Mouse (Mus musculus): ENCODE measurements at regions not wholly inside any gene's neighbourhood (a gene's known extent, or its start where the extent isn't known, plus 50 kb on each side); places are given as distances from the start of the nearest gene placed in this dataset.

- H3K27me3 ChIP-seq (ENCODE audit: control insufficient read depth, insufficient read depth, low read length) = no peaks in the 10 kb centered on the region
- H3K9ac ChIP-seq (ENCODE audit: low read length) = no peak overlapping the region
- WGBS = 42% methylated on average over 2 of the region's 2 CpGs
- no peak overlapping the region for H3K4me2 ChIP-seq (replicated peaks; ENCODE audit: low read depth)
- peak; percentile 42 for TF ChIP-seq CTCF (IDR thresholded peaks at IDR 0.05; ENCODE audit: low read depth)
- no peak for TF ChIP-seq EP300 (optimal IDR thresholded peaks at IDR 0.05)
- no peaks in the 10 kb centered on the region for H3K9me3 ChIP-seq (ENCODE audit: control insufficient read depth, low read length)
- no peaks in the 10 kb centered on the region for H3K4me1 ChIP-seq (replicated peaks; ENCODE audit: control insufficient read depth, insufficient read depth)
- DNase-seq (ENCODE audit: low spot score) (no peak), ATAC-seq (ENCODE audit: low FRiP score, low TSS enrichment) (no peak)
- no peaks in the 10 kb centered on the region for H3K36me3 ChIP-seq (ENCODE audit: control insufficient read depth, insufficient read depth, low read length)
- H3K27ac ChIP-seq (replicated peaks) = no peak overlapping the region
- no peak overlapping the region for H3K4me3 ChIP-seq (ENCODE audit: low read depth, low read length)
Observed at GRCm38 (mm10) chr4:37445268-37445667, 493.7 kb upstream of the Lingo2 start.

GRCm38 (mm10) chr4:37412755-37413154 lies 461.2 kb upstream of the Lingo2 start:
- Histone ChIP-seq H3K27me3 (ENCODE audit: control insufficient read depth, insufficient read depth, low read length) (no peaks in the 10 kb centered on the region), H3K4me3 (ENCODE audit: low read depth, low read length) (no peak overlapping the region), H3K27ac (replicated peaks) (no peak overlapping the region), H3K9me3 (ENCODE audit: control insufficient read depth, low read length) (no peaks in the 10 kb centered on the region), H3K9ac (ENCODE audit: low read length) (no peak overlapping the region), H3K4me1 (replicated peaks; ENCODE audit: control insufficient read depth, insufficient read depth) (no peaks in the 10 kb centered on the region), H3K36me3 (ENCODE audit: control insufficient read depth, insufficient read depth, low read length) (no peaks in the 10 kb centered on the region), H3K4me2 (replicated peaks; ENCODE audit: low read depth) (no peak overlapping the region)
- ATAC-seq (ENCODE audit: low FRiP score, low TSS enrichment) (no peak), DNase-seq (ENCODE audit: low spot score) (no peak)
- TF ChIP-seq EP300 (optimal IDR thresholded peaks at IDR 0.05) (no peak), CTCF (IDR thresholded peaks at IDR 0.05; ENCODE audit: low read depth) (no peak)
- WGBS = 36% methylated on average over 2 of the region's 2 CpGs

GRCm38 (mm10) chr4:37388118-37388517 lies 436.6 kb upstream of the Lingo2 start:
- H3K9ac ChIP-seq (ENCODE audit: low read length) = no peak overlapping the region
- H3K27me3 ChIP-seq (ENCODE audit: control insufficient read depth, insufficient read depth, low read length) = no peaks in the 10 kb centered on the region
- ATAC-seq (ENCODE audit: low FRiP score, low TSS enrichment) (no peak), DNase-seq (ENCODE audit: low spot score) (no peak)
- no peaks in the 10 kb centered on the region for H3K9me3 ChIP-seq (ENCODE audit: control insufficient read depth, low read length)
- TF ChIP-seq EP300 (optimal IDR thresholded peaks at IDR 0.05) (no peak), CTCF (IDR thresholded peaks at IDR 0.05; ENCODE audit: low read depth) (no peak)
- H3K4me1 ChIP-seq (replicated peaks; ENCODE audit: control insufficient read depth, insufficient read depth) = no peaks in the 10 kb centered on the region
- H3K36me3 ChIP-seq (ENCODE audit: control insufficient read depth, insufficient read depth, low read length) = no peaks in the 10 kb centered on the region
- no peak overlapping the region for H3K27ac ChIP-seq (replicated peaks)
- H3K4me3 ChIP-seq (ENCODE audit: low read depth, low read length) = no peak overlapping the region
- H3K4me2 ChIP-seq (replicated peaks; ENCODE audit: low read depth) = no peak overlapping the region

- Histone ChIP-seq H3K27ac (replicated peaks) (no peak overlapping the region), H3K27me3 (ENCODE audit: control insufficient read depth, insufficient read depth, low read length) (no peaks in the 10 kb centered on the region), H3K4me1 (replicated peaks; ENCODE audit: control insufficient read depth, insufficient read depth) (no peaks in the 10 kb centered on the region), H3K4me3 (ENCODE audit: low read depth, low read length) (no peak overlapping the region), H3K9ac (ENCODE audit: low read length) (no peak overlapping the region), H3K36me3 (ENCODE audit: control insufficient read depth, insufficient read depth, low read length) (no peaks in the 10 kb centered on the region), H3K9me3 (ENCODE audit: control insufficient read depth, low read length) (no peaks in the 10 kb centered on the region), H3K4me2 (replicated peaks; ENCODE audit: low read depth) (no peak overlapping the region)
- TF ChIP-seq EP300 (optimal IDR thresholded peaks at IDR 0.05) (no peak), CTCF (IDR thresholded peaks at IDR 0.05; ENCODE audit: low read depth) (no peak)
- ATAC-seq (ENCODE audit: low FRiP score, low TSS enrichment) (no peak), DNase-seq (ENCODE audit: low spot score) (no peak)
- whole genome bisulfite sequencing = 21% methylated on average over 1 of the region's 1 CpGs
Observed at GRCm38 (mm10) chr4:37386882-37387281, 435.3 kb upstream of the Lingo2 start.

GRCm38 (mm10) chr4:37364209-37364608 lies 412.7 kb upstream of the Lingo2 start:
- no peaks in the 10 kb centered on the region for H3K36me3 ChIP-seq (ENCODE audit: control insufficient read depth, insufficient read depth, low read length)
- H3K4me2 ChIP-seq (replicated peaks; ENCODE audit: low read depth) = no peak overlapping the region
- ATAC-seq (ENCODE audit: low FRiP score, low TSS enrichment) (no peak), DNase-seq (ENCODE audit: low spot score) (no peak)
- 58% methylated on average over 3 of the region's 3 CpGs for WGBS
- H3K4me1 ChIP-seq (replicated peaks; ENCODE audit: control insufficient read depth, insufficient read depth) = no peaks in the 10 kb centered on the region
- no peaks in the 10 kb centered on the region for H3K9me3 ChIP-seq (ENCODE audit: control insufficient read depth, low read length)
- H3K9ac ChIP-seq (ENCODE audit: low read length) = no peak overlapping the region
- H3K4me3 ChIP-seq (ENCODE audit: low read depth, low read length) = no peak overlapping the region
- H3K27ac ChIP-seq (replicated peaks) = no peak overlapping the region
- no peak for TF ChIP-seq EP300 (optimal IDR thresholded peaks at IDR 0.05)
- TF ChIP-seq CTCF (IDR thresholded peaks at IDR 0.05; ENCODE audit: low read depth) = no peak
- H3K27me3 ChIP-seq (ENCODE audit: control insufficient read depth, insufficient read depth, low read length) = no peaks in the 10 kb centered on the region

- Histone ChIP-seq H3K27ac (replicated peaks) (no peak overlapping the region), H3K36me3 (ENCODE audit: control insufficient read depth, insufficient read depth, low read length) (no peaks in the 10 kb centered on the region), H3K27me3 (ENCODE audit: control insufficient read depth, insufficient read depth, low read length) (no peaks in the 10 kb centered on the region), H3K9me3 (ENCODE audit: control insufficient read depth, low read length) (no peaks in the 10 kb centered on the region), H3K4me2 (replicated peaks; ENCODE audit: low read depth) (no peak overlapping the region), H3K4me3 (ENCODE audit: low read depth, low read length) (no peak overlapping the region), H3K4me1 (replicated peaks; ENCODE audit: control insufficient read depth, insufficient read depth) (no peaks in the 10 kb centered on the region), H3K9ac (ENCODE audit: low read length) (no peak overlapping the region)
- DNase-seq (ENCODE audit: low spot score) = no peak
- no peak for ATAC-seq (ENCODE audit: low FRiP score, low TSS enrichment)
- TF ChIP-seq EP300 (optimal IDR thresholded peaks at IDR 0.05) = no peak
- TF ChIP-seq CTCF (IDR thresholded peaks at IDR 0.05; ENCODE audit: low read depth) = no peak
- WGBS = 74% methylated on average over 5 of the region's 5 CpGs
Observed at GRCm38 (mm10) chr4:37361254-37361653, 409.7 kb upstream of the Lingo2 start.

Data from stomach, postnatal 0 days (tissue).